Mouse (Mus musculus) neutrophil, adult 59 days (primary cell): ENCODE results near the gene Ccdc14. TPM values are rescaled to one million over a fixed set of nuclear protein-coding genes. Genes with fewer than 3 reads are reported as not detected.

Experiments
- total RNA-seq, 2 experiments: library from RNA; stranded (reverse); gene quantifications; 1 replicate in 1 of 2; 2 replicates in 1 of 2; pipeline ENCODE4 v1.2.4; 2023

Gene Ccdc14
- 1 to 10 TPM; 4.2 to 4.3 TPM for total RNA-seq

DNA sequence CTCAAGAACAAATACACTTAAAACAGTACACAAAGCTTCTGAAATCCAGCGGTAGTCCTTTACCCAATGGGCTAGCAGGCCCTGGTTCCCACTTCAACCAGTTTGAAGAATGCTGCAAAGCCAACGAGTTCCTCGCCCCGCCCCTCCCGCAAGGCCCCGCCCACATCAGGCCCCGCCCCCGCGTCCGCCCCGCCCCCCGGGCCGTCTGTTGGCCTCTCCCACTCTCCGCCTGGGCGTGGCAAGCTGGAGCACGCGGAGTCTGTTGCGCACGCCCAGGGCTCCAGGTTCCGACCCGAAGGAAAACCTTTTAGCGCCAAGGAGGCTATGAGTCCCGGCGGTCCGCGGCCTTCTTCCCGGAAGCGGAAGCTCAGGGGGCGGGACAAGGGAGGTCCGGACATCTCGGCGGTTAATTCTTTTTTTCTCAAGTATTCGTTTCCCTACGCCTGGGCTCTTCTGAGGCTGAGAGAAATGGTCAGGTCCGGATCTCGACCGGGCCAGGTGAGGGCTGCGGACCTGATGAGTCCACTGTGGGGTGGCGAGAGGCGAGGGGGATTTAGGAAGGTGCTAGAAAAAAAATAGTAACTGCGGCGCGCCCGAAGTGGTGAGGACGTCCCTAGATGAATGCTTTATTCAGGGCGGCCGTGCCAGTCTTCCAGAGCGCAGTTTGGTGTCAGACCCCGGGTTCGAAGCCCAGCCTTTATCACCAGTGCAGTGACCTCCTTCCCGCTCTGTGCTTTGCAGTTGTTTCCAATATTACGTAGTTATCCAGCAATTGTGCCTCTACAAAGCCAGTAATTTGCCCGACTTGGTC, at the start of gene Ccdc14:
Gene Ccdc14 (plus strand): TSS at position 283 of the 811 bp plus-strand sequence.

DNA sequence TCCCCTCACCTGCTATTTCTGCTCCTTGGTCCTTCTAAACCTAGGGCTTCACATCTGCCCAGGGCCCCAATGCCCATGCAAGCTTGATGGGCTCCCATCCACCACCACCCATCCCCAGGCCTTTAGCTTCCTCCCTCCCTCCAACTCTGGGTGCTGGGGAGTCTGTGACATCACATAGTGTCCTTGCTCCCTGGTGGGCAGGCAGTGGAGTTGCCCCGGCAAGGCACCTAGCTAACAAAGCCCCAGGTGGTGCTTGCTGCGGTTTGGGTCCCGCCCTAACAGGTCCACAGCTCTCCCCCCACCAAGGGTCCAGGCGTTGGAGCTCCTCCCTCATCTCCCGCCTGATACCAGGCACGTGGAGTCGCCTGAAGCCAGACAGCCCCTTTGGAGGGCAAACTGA, 40.8 kb upstream of the Ccdc14 start, which contains the start of gene Ropn1:
Gene Ropn1 (plus strand): TSS at position 301 of the 400 bp plus-strand sequence.

DNA sequence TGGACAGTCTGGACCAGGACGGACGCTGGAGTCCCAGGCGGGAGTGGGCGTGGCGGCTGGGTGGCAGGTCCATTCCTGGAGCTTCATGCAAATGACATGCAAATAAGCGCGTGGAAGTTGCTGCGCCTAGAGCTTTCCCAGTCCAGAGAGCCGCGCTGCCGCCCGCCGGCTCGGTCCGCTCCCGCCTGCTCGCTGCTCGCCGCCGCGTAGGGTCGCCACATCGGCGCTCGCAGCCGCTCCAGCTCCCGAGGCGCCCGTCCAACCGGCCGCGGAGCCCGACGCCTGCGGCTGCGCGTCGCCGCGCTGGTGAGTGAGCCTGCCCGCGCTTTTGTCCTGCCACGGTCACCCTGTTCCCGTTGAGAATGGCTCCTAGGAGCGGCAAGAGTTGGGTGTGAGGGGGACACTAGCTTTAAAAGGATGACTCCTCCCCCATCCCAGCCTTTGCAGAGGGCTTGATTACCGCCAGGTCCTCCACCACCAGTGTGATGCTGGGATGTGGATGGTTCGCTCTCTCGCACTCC, 54.7 kb downstream of the Ccdc14 start, which contains the start of gene Mylk:
Gene Mylk (plus strand): TSS at position 146 of the 521 bp plus-strand sequence.

Other genes with a start within 250 kb of the Ccdc14 start
- 1 to 10 TPM; 1.7 to 2.2 TPM for gene Kalrn, start 117.1 kb upstream of the Ccdc14 start, total RNA-seq
- not detected for gene Ropn1, start 40.7 kb upstream of the Ccdc14 start, total RNA-seq
- gene Mylk, start 54.6 kb downstream of the Ccdc14 start, total RNA-seq, result 1 to 10 TPM; 2.4 to 3.5 TPM